8 mouse cellular contexts compared by ENCODE assay signal in genomic region chr8:126699389-126699775, GRCm38 (mm10).
A peak's percentile ranks its signal among the peaks of the same experiment; 100 is the strongest.
DNase-seq lines count a peak whose midpoint lies in the region; ATAC-seq and TF ChIP-seq lines count a peak whose summit lies in the region.

No protein-coding gene starts in this region.

- H3K4me3 ChIP-seq in heart, embryonic 11.5 days (ENCODE audit: low read depth, low read length): no peak overlapping the region
- no peak overlapping the region for H3K4me3 ChIP-seq in hindbrain, postnatal 0 days (ENCODE audit: low read length)
- no peak overlapping the region for H3K4me3 ChIP-seq in neural tube, embryonic 13.5 days
- H3K4me3 ChIP-seq in liver, embryonic 12.5 days: no peak overlapping the region

- 18% methylated on average over 6 of the region's 6 CpGs for WGBS in heart, embryonic 11.5 days (ENCODE audit: insufficient replicate concordance)
- 21% methylated on average over 6 of the region's 6 CpGs for WGBS in hindbrain, postnatal 0 days
- WGBS in neural tube, embryonic 13.5 days: 56% methylated on average over 6 of the region's 6 CpGs
- WGBS in liver, embryonic 12.5 days (ENCODE audit: insufficient replicate concordance): 34% methylated on average over 6 of the region's 6 CpGs

- H3K27me3 ChIP-seq in heart, embryonic 11.5 days (ENCODE audit: control insufficient read depth, insufficient read depth, low read length): no peaks in the 10 kb centered on the region
- H3K27me3 ChIP-seq in hindbrain, postnatal 0 days (ENCODE audit: insufficient read depth, low read length): no peaks in the 10 kb centered on the region
- H3K27me3 ChIP-seq in neural tube, embryonic 13.5 days: no peaks in the 10 kb centered on the region
- H3K27me3 ChIP-seq in liver, embryonic 12.5 days (replicated peaks): no peaks in the 10 kb centered on the region

- H3K9me3 ChIP-seq in heart, embryonic 11.5 days (replicated peaks; ENCODE audit: control insufficient read depth, low read length): no peaks in the 10 kb centered on the region
- no peaks in the 10 kb centered on the region for H3K9me3 ChIP-seq in hindbrain, postnatal 0 days (ENCODE audit: low read length)
- H3K9me3 ChIP-seq in neural tube, embryonic 13.5 days: no peaks in the 10 kb centered on the region
- no peaks in the 10 kb centered on the region for H3K9me3 ChIP-seq in liver, embryonic 12.5 days (replicated peaks)

- no peak overlapping the region for H3K4me2 ChIP-seq in heart, embryonic 11.5 days
- H3K4me2 ChIP-seq in hindbrain, postnatal 0 days (ENCODE audit: low read depth, low read length): no peak overlapping the region
- no peak overlapping the region for H3K4me2 ChIP-seq in neural tube, embryonic 13.5 days
- H3K4me2 ChIP-seq in liver, embryonic 12.5 days: no peak overlapping the region

- no peak for DNase-seq in heart, adult 8-10 months (ENCODE audit: low spot score)
- DNase-seq in adipocyte (ENCODE audit: low spot score): peak; percentile 12
- DNase-seq in hindbrain, postnatal 0 days (ENCODE audit: low spot score): no peak
- no peak for DNase-seq in adrenal gland, adult 2 months

- H3K27ac ChIP-seq in heart, embryonic 11.5 days (ENCODE audit: low read depth, low read length): peak overlapping the region; percentile 84
- peak overlapping the region; percentile 57; the same call in 1 of the 2 replicates for H3K27ac ChIP-seq in hindbrain, postnatal 0 days
- peak overlapping the region; percentile 73 for H3K27ac ChIP-seq in neural tube, embryonic 13.5 days (replicated peaks)
- no peak overlapping the region for H3K27ac ChIP-seq in liver, embryonic 12.5 days

- no peak for TF ChIP-seq CTCF in hindbrain, postnatal 0 days (IDR thresholded peaks at IDR 0.05; ENCODE audit: low read depth)

- ATAC-seq in heart, embryonic 11.5 days (replicated peaks; ENCODE audit: insufficient number of reproducible peaks, low FRiP score, low TSS enrichment): no peak
- no peak for ATAC-seq in hindbrain, postnatal 0 days
- ATAC-seq in neural tube, embryonic 13.5 days (ENCODE audit: low read depth): no peak
- ATAC-seq in liver, embryonic 12.5 days: no peak
- no peak for ATAC-seq in frontal cortex, adult (ENCODE audit: low TSS enrichment)

- H3K9ac ChIP-seq in heart, embryonic 11.5 days (ENCODE audit: low read depth, low read length): 0 out of 2 replicates have a peak overlapping the region, but pooled peaks have one; percentile 49
- no peak overlapping the region for H3K9ac ChIP-seq in hindbrain, postnatal 0 days (replicated peaks; ENCODE audit: low read length)
- H3K9ac ChIP-seq in neural tube, embryonic 13.5 days: no peak overlapping the region
- H3K9ac ChIP-seq in liver, embryonic 12.5 days: no peak overlapping the region

- peaks cover 11% of the 10 kb centered on the region for H3K4me1 ChIP-seq in heart, embryonic 11.5 days (ENCODE audit: control insufficient read depth, insufficient read depth, low read length)
- H3K4me1 ChIP-seq in hindbrain, postnatal 0 days (ENCODE audit: insufficient read depth, low read length): peaks cover 3% of the 10 kb centered on the region; the same call in 1 of the 2 replicates
- peaks cover 17% of the 10 kb centered on the region for H3K4me1 ChIP-seq in neural tube, embryonic 13.5 days (replicated peaks)
- peaks cover 24% of the 10 kb centered on the region for H3K4me1 ChIP-seq in liver, embryonic 12.5 days

- no peaks in the 10 kb centered on the region for H3K36me3 ChIP-seq in heart, embryonic 11.5 days (ENCODE audit: control insufficient read depth, insufficient read depth, low read length)
- no peaks in the 10 kb centered on the region for H3K36me3 ChIP-seq in hindbrain, postnatal 0 days (ENCODE audit: insufficient read depth, low read length)
- no peaks in the 10 kb centered on the region for H3K36me3 ChIP-seq in neural tube, embryonic 13.5 days
- H3K36me3 ChIP-seq in liver, embryonic 12.5 days: no peaks in the 10 kb centered on the region
